Mouse (Mus musculus) heart, adult 8-10 months (tissue): ENCODE data around the gene Rtn2. TPM values are rescaled to one million over a fixed set of nuclear protein-coding genes. Genes with fewer than 3 reads are reported as not detected.
A peak's percentile ranks its signal among the peaks of the same experiment; 100 is the strongest.

ENCODE experiments used
- DNase-seq: peaks from one replicate; pipeline ENCODE4 v3.0.0; 2022; ENCODE audit warnings: low spot score
- total RNA-seq, 4 experiments: library from RNA; stranded (reverse); gene quantifications; 2 replicates each; pipeline ENCODE4 v1.2.4; 2022

Gene Rtn2
- total RNA-seq, 4 experiments from 2014 or later = 137 to 160 (median 149) TPM

GRCm38 (mm10) chr7:19300501-19301421 is 18.3 kb downstream of the Rtn2 start:
- peak; percentile 84 for DNase-seq

- DNase-seq = no peak
Observed at GRCm38 (mm10) chr7:19301461-19302263, 19.2 kb downstream of the Rtn2 start.

- no peak for DNase-seq
Observed at GRCm38 (mm10) chr7:19302264-19303045, 20.0 kb downstream of the Rtn2 start.

GRCm38 (mm10) chr7:19303046-19303305 is 20.6 kb downstream of the Rtn2 start:
- no peak for DNase-seq

GRCm38 (mm10) chr7:19303770-19304169 is 21.3 kb downstream of the Rtn2 start:
- peak; percentile 71 for DNase-seq

- no peak for DNase-seq
Observed at GRCm38 (mm10) chr7:19304501-19305412, 22.3 kb downstream of the Rtn2 start.

- DNase-seq = no peak
Observed at GRCm38 (mm10) chr7:19305413-19305735, 22.9 kb downstream of the Rtn2 start.

GRCm38 (mm10) chr7:19305796-19306765 is 23.7 kb downstream of the Rtn2 start:
- DNase-seq = no peak

- DNase-seq = no peak
Observed at GRCm38 (mm10) chr7:19306819-19307738, 24.7 kb downstream of the Rtn2 start.

- peak; percentile 77 for DNase-seq
Observed at GRCm38 (mm10) chr7:19307739-19308453, 25.5 kb downstream of the Rtn2 start.

- peak; percentile 95 for DNase-seq
Observed at GRCm38 (mm10) chr7:19308454-19309277, 26.2 kb downstream of the Rtn2 start.

- DNase-seq = no peak
Observed at GRCm38 (mm10) chr7:19309278-19309883, 27.0 kb downstream of the Rtn2 start.

- peak; percentile 93 for DNase-seq
Observed at GRCm38 (mm10) chr7:19309884-19310641, 27.6 kb downstream of the Rtn2 start, which contains the start of gene Fosb. Gene Fosb (minus strand): TSS chr7:19310051.

- no peak for DNase-seq
Observed at GRCm38 (mm10) chr7:19311991-19312390, 29.6 kb downstream of the Rtn2 start.

GRCm38 (mm10) chr7:19314033-19314432 is 31.6 kb downstream of the Rtn2 start:
- DNase-seq = no peak
